Mouse (Mus musculus) cerebral cortex, adult 2 months (tissue): Measurements from ENCODE around the gene Immp2l.

Source experiments
- WGBS: fragments of 180-500 bp; shearing (Covaris S2); methylation state at CpG from one replicate; pipeline ENCODE4 v1.1.7; 2018; 5-methylcytosine and 5-hydroxymethylcytosine counted together

The Immp2l gene

DNA sequence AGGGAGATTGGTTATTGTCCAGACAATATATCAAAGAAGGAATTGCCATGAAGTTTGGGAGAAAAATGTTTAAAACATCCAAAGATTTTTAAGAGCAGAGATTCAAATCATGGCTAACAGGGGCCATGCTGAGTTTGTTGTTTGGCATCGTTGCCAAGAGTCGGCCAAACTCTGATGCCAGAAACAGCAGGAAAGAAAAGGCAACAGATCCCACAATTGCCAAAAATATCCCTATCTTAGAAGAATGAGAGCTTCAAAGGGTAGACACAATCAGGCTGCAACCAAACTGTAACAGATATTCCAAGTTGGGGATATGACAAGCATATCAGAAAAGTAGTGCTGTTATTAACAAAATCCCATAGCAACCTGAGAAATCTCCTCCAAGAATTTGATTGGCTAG, 686.7 kb downstream of the Immp2l start:
- WGBS = 62% methylated on average over 2 of the region's 2 CpGs

DNA sequence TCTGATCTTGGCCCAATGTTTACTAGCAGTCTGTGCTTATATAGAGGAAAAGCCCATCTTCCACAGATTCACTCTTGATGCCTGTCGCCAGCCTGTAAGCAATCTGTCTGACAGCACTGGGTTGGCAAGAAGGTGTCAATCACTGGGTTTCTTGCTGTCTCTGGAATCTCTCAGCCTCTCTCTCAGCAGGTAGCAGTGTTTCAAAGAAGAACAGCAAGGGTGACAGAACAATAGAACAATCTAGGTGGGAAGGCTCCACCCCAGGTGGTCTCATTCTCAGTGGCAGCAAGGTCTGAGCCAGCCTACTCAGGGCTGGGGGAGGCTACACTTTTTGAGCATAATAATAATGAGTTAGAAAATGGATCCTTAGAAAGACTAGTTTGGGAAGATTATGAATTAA, 693.1 kb downstream of the Immp2l start:
- WGBS = 94% methylated on average over 1 of the region's 1 CpGs

DNA sequence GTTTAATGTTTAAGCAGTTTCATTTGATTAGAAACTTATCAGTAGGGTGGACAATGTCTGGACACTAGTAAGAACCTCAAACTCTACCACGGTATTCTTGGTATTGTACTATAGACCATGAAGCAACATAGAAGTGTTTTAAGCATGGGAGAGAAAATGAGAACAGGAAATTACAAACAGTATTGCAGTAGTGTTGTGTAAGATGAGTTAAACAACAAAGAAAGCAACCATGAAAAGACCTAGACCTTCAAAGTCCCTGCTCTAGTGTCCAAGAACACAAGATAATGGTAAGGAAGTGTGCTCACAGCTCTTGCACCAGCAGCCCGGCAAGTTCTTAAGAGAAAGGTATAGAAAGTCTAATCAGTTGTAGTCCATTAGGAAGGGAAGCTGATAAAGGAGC, 700.7 kb downstream of the Immp2l start:
- 98% methylated on average over 2 of the region's 2 CpGs for WGBS

DNA sequence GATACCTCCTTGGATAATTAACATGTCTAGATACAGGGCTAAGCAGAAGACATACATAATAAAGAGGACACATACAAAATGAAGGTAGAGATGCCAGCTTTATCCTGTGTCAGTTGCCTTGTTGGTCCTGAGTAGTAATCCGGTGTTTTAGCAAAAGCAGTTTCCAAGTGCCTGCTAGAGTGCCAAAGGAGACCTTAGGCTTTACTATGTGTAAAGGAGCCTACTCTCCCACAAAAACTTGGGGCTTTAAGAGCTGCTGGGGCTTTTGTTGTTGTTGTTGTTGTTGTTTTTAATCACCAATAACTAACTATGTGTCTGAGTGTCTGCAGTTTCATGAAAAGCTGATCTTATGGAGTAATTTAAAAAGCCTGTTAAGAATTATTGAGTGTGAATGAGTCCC, 702.8 kb downstream of the Immp2l start:
- 63% methylated on average over 1 of the region's 1 CpGs for WGBS

DNA sequence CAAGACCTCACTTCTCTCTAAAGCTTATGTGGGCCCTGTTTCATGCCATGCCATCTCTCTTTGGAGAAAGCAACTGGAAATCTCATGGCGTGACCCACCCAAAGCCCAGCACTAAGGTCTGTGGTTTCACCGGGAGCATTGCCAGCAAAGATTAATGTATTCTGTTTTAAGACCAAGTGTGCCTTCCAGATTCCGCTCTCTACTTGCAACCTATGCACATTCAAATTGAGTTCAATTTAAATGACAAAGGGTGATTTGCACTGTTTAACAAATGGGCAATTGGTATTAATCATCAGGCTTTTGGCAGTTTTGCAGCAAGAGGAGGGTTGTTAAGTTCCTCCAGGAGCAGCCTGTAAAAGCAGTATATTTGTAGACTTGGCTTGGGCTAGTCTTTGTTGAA, 703.3 kb downstream of the Immp2l start:
- 65% methylated on average over 3 of the region's 3 CpGs for WGBS

DNA sequence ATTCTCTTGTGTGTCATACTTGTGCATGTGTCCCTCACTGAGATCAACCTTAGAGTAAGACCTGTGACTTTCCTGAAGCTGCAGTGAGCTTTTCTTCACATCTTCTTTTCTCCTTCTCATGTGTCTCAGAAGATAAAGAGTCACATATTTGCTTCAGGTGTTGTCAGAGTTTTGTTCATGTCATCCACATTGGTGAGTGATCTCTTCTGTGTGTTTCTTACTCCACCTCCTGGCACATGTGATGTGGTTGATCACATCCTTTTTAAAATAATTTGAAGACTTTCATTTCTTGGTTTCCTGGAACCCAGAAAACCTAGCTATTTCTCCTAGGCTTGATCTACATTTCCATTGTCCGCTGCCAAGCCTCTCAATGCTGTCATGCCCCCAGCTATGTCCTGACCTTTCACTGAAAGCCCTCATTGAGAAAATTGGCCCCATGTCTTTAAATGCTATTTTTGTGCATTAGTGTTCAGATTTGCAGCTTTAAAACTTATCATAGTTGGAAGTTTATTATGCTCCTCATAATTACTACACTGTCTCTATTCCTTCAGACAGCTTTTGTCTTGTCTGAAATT, 704.0 kb downstream of the Immp2l start:
- WGBS = 92% methylated on average over 1 of the region's 1 CpGs

DNA sequence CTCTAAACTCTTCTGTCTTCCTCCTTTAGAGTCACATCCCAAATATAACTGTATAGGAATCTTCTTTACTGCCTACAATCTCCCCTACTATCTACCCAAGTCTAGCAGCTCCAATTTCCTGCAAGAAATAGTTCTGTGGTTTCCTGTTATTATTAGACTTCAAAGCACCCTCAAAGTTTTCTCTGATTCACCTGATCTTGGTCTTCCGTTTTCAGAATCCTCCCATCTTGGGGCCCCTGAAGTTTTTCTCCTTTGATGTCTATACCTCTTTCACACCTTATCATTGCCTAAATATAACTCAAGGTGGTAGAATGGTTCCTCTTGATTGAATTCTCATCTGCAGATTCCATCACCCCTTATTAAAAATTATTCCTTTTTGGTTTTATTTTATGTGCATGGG, 704.6 kb downstream of the Immp2l start:
- WGBS = 80% methylated on average over 1 of the region's 1 CpGs

DNA sequence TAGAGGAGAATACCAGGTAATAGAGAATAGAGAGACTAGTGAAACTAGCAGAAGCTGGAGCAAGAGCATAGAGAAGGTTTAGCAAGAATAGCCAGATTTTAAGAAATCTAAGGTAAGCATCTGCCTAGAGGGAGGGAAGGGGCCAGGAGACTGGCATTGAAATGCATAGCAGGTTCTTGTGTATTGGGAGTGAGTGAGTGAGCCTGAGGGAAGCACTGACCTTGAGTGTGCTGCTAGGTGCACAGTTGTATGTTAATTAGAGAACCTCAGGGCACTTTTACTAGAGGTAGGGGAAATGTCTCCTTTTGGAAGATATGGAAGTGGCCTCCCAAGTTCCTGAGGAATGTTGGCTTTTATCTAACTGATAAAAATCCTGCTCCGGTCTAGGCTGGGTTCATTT, 705.9 kb downstream of the Immp2l start:
- 100% methylated on average over 1 of the region's 1 CpGs for WGBS

DNA sequence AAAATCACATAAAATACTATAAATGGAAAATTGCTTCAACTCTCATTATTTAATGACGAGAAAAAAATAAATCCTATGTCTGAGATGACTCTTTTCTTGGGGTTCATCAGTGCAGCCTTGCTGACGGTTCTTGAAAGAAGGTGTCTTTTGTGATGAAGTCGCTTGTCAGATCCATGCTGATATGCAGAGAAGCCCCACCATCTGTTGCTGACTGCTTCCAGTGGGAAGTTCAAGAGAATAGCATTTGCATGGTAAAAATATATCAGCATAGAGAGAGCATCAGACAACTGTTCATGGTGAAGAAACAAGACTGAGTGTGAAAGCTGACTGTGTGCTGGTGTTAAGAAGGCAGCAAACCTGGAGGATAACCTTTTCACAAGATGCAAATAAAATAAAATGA, 719.0 kb downstream of the Immp2l start:
- WGBS = 54% methylated on average over 3 of the region's 3 CpGs

DNA sequence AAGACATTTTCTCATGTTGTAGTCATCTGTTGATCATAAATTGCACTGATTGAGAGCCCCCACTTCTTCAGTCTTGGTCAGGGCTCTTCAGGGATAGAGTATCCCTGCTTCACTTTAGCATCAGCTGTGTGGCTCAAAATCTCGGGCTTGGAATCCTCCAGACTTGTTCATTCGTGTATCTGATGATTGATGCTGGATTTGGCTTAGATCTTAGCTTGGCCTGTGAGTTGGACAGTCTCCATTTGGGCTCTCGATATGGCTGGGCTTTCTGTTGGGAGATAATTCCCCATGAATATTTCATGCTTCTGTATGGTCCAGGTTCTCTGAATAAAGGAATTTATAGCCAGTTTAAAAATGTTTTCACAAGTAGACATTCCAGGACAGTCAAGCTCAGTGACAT, 739.5 kb downstream of the Immp2l start:
- 45% methylated on average over 3 of the region's 3 CpGs for WGBS

DNA sequence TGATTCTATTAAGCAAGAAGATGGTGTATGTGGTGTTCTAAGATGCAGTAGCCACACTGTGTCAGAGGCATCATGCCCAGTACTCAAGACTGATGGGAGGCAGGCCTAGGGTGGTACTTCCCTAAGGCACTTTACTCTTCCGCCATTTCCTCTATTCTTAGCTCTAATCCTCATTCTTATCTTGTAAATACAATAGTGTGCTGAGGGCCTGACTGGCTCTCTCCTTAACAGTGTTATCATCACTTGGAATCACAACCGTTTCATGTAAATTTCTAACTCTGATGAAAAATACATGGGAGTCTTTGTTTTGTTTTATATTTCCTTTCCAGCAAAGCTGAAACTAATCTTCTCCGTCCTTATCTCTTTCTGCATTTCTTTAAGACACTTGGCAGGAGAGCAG, 750.1 kb downstream of the Immp2l start:
- 73% methylated on average over 3 of the region's 3 CpGs for WGBS

DNA sequence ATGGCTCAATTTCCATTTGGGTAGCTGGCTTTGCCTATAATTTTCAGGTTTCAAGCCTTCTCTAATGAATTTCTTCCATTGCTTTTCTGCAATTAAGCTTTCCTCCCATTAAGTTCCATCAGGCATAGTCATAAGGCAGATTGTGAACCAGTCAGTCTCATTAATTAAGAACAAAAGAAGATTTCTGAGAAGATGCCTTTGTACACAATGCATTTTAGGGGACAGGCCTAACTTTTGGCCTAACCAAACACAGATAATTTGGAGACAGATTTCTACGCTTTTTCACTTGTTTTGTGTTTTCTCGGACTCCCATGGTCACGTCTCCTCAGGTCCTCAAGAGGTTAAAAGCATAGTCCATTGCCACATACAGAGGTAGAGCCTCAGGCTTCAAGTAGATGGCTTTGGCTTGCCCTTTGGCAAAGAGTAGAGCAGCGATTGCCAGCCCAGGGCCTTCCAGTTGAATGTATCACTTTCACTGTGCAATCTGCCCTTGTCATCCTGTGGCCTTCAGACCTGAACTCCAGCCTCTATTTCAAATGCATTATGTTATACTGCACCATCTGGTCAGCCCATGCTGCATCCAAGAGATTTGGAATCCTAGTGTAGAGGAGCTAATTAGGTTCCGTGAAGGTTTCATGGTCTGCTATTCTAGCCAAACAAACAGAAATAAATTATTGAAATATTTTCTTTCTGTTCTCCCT, 750.9 kb downstream of the Immp2l start:
- 91% methylated on average over 5 of the region's 5 CpGs for WGBS

DNA sequence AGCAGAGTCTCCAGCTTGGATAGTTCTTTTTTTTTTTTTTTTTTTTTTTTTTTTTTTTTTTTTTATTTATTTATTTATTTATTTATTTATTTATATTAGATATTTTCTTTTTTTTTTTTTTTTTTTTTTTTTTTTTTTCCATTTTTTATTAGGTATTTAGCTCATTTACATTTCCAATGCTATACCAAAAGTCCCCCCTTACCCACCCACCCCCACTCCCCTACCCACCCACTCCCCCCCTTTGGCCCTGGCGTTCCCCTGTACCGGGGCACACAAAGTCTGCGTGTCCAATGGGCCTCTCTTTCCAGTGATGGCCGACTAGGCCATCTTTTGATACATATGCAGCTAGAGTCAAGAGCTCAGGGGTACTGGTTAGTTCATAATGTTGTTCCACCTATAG, 753.9 kb downstream of the Immp2l start:
- WGBS = no CpG with 5 or more reads among the region's 4 CpGs

DNA sequence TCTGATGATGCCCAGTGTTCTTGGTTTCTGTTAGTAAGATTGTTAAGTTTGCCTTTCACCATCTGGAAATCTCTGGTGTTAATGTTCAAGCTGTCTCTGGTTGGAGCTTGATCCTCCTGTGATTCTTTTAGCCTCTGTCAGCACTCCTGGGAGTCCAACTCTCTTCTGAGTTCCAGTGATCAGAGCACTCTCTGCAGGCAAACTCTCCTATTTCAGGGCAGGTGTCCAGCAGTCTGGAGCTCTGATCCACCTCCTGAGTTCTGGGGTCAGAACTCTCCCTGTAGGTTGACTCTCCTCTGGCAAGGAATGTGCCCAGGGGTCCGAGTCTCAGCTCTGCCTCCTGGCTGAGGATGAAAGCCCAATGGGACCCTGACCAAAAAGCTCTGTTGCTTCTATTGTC, 769.8 kb downstream of the Immp2l start:
- 82% methylated on average over 1 of the region's 1 CpGs for WGBS

DNA sequence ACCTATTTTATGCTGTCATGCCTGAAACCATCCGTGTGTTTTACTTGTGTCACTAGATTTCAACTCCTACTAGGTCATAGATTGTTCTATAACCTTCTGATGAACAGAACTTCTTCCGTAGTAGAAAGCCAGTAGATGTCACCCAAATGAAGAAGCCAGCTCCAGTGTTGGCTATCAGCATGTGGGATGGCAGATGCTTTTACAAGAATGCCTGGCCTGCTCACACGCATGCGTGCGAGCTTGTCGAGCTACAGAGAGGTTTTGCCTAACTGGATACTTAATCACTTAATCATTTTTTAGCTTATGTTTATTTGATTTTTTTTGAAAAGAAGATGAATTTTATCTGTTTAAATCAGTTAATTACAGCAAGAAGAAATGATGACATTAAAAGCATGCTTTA, 805.6 kb downstream of the Immp2l start:
- WGBS = 85% methylated on average over 6 of the region's 6 CpGs

DNA sequence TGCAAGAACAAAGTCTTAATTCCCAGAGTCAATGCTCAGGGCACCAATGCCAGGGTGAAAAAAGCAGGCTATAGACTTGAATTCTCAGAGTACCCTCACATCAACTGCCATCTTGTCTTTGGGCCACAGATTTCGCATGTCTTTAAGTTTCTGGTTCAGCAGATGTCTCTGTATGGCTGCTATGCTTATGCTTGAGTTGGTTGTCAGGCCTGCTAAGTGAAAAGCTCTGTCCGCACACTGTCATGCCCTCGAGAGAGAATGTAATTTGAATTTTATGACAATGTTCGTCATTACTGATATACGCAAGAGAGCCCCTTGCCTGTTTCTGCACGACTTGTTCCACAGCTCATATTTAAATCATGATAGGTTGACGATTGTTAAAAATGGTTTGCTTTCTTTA, 807.8 kb downstream of the Immp2l start:
- WGBS = 93% methylated on average over 7 of the region's 7 CpGs

DNA sequence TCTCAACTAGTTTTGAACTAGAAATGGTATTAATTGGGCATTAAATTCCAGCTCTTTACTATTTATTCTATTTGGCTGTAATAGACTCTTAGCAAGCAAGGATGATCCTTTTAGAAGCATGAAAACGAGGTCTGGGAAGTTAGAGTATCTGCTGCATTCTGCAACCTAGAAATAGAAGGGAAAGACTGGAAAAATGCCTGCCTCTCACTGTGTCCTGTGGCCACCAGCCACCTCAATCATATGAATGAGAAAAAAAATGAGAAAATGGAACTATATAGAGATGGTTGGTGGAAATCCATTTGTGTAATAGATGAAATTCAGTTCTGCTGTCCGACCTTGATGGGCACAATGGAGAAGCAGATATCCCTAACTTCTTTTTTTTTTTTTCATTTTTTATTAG, 810.8 kb downstream of the Immp2l start:
- 71% methylated on average over 2 of the region's 2 CpGs for WGBS

DNA sequence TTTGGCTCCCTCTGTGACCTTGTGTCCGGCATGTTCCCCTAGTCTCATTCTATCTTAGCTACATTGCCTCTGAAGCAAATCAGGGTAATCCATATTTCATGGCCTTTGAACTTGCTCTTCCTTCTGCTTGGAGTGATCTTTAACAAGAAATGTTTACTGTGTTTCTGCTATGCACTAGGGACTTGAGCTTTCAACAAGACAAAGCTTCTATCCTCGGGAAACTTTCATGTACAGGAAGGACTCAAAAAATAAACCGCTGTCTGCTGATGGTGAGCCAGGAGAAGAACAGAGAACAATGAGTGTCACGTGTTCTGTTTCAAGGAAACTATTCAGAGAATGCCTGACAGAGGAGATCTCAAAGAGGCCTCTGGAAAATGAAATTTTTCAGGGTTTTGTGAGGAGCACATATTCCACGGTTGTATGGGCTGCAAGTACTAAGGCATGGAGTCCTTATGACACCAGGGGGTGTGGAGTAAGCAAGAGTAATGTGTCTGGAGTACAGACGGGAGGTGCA, 814.5 kb downstream of the Immp2l start:
- 74% methylated on average over 6 of the region's 6 CpGs for WGBS

DNA sequence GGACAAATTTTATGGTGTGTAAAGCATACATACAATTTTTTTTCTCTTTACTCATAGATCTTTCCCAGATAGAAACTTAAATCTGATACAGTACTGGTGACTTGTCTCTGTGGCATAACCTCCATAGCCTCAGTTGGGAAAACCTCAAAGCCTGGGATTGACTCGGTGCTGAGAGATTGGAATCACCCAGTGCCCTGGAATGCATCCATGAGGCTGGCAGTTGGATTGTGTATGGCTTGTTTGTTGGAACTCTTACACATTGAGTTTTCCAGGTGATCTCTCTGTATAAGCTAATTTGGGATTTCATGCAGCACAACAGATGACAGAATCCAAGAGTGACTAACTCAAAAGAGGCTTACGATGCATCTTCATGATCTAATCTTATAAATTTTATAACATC, 815.4 kb downstream of the Immp2l start:
- WGBS = 69% methylated on average over 2 of the region's 2 CpGs

DNA sequence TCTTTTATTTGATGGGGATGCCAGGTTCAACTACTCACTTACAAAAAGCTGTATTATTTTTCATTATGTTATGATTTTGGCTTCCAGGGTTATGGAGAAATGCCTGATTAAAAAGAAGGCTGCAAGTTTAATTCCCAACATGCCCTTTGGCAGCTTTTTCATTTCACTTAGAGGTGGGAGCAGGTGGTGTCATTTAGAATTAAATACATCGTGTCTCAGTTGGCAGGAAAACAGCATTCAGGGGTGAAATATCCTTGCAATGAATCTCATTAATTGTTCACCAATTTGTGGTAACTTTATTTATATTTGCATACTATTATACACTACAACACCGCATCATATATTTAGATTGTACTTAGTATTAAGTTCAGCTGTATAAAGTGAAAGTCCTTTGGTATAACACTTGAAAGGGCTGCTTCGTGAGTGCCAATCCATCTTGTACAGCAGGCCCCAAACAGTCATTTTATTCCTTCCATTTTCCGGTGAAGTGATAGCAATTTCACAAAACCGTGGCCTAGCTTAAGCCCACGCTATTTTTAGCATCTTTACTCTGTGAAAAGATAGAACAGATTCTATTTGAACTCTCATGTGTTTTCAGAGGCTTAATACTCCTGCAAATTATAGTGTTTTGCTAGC, 818.9 kb downstream of the Immp2l start:
- WGBS = 58% methylated on average over 6 of the region's 6 CpGs

DNA sequence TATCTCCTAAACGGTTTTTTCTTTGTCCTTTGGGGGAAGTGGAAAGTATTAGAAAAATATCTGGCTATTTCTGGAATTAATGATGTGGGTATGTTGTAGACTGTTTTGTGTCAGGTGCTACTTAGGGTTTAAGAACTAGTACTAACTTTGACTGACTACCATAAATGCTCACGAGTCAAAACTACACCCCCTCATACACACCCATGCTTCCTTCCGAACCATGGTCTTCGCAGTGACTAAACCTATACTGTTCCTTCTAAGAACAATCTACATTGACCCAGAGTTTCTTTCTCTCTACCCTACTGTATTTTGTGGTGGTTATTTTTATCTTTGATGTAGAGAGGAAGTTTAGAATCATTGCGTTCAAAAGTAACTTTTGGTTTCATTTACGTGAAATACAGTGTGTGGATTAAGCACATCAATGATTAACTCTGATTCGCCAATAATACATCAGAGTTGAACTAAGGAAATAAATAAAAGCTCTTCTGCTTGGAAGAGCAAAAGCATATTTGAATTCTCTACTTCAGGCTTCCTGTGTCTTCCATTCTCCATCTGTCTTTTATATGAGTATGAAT, 828.1 kb downstream of the Immp2l start:
- 84% methylated on average over 7 of the region's 7 CpGs for WGBS

DNA sequence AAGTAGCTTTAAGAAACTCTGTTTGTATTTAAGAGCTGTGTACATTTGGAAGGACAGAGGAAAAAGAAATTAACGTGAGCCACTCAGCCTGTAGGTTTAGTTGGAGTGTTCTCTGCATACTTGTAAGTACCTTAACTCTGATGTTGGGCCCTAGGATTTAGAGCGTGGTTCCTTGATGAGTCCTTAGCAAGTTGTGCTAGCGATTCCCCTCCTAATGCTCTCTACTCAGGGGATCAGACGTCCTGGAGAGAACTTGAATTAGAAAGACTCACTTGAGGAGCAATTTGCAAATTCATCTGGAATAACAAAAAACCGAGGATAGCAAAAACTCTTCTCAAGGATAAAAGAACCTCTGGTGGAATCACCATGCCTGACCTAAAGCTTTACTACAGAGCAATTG, 835.8 kb downstream of the Immp2l start:
- 68% methylated on average over 5 of the region's 5 CpGs for WGBS

DNA sequence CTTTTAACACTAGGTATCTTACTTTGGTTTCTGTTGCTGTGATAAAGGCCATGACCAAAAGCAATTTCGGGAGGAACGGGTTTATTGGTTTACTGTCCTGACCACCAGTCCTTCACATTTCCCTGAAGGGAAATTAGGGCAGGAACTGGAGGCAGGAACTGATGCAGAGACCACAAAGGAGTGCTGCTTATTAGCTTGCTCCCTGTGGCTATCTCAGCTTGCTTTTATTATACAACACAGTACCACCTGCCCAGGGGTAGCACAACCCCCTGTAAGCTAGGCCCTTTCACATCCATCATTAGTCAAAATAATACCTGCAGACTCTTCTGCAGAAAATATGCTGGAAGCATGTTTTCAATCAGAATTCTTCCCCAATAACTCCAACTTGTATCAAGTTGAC, 844.4 kb downstream of the Immp2l start:
- WGBS = 86% methylated on average over 2 of the region's 2 CpGs
